Mouse (Mus musculus): Measurements from ENCODE around the gene Gys1. TPM values are rescaled to one million over a fixed set of nuclear protein-coding genes. Genes with fewer than 3 reads are reported as not detected.
A peak's percentile ranks its signal among the peaks of the same experiment; 100 is the strongest.
"Not testable (repeated sequence)": the region's sequence is repeated elsewhere in the genome, so short reads cannot be mapped to it uniquely, and the experiment has no call there.

Gene Gys1
- polyA plus RNA-seq, 1 experiment from 2014 or later: 36.0 TPM

- WGBS: 27% methylated on average over 7 of the region's 7 CpGs
- Histone ChIP-seq H3K27ac (ENCODE audit: low read depth) (peak overlapping the region; percentile 40; the same call in 1 of the 2 replicates), H3K9me3 (ENCODE audit: low read depth, low read length) (no peaks in the 10 kb centered on the region), H3K36me3 (ENCODE audit: insufficient read depth) (peaks cover 35% of the 10 kb centered on the region), H3K27me3 (ENCODE audit: insufficient read depth, low read length) (no peaks in the 10 kb centered on the region), H3K4me2 (peak overlapping the region; percentile 94), H3K4me1 (ENCODE audit: insufficient read depth) (no peaks in the 10 kb centered on the region), H3K9ac (peak overlapping the region; percentile 28; the same call in 1 of the 2 replicates), H3K4me3 (ENCODE audit: low read depth, low read length) (peak overlapping the region; percentile 87)
- peak; percentile 43; the same call in 1 of the 2 replicates for ATAC-seq (ENCODE audit: insufficient read depth)
- DNase-seq: peak; percentile 76
- no peak for TF ChIP-seq CTCF (IDR thresholded peaks at IDR 0.05; ENCODE audit: low read depth)
Observed at GRCm38 (mm10) chr7:45467090-45467670, 32.5 kb downstream of the Gys1 start.

DNA sequence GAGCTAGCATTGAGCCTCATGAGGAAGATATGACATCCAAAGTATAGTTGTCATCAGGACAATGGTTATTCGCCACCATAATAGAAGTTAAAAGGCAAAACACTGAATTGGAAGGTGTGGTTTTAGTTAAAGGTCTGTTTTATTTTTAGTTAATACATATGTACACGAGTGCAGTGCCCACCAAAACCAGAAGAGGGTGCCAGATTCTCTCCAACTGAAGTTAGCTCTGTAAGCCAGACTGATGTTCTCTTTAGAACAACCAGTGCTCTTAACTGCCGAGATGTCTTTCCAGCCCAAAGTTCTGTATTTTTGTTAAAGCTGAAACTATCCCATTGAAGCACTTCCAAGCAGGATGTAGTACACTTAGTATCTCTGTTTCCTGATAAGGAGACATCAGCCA, 36.2 kb downstream of the Gys1 start:
- Histone ChIP-seq H3K4me2 (no peak overlapping the region), H3K9me3 (ENCODE audit: low read depth, low read length) (no peaks in the 10 kb centered on the region), H3K9ac (no peak overlapping the region), H3K27ac (ENCODE audit: low read depth) (no peak overlapping the region), H3K27me3 (ENCODE audit: insufficient read depth, low read length) (no peaks in the 10 kb centered on the region), H3K36me3 (ENCODE audit: insufficient read depth) (no peaks in the 10 kb centered on the region), H3K4me1 (ENCODE audit: insufficient read depth) (no peaks in the 10 kb centered on the region), H3K4me3 (ENCODE audit: low read depth, low read length) (no peak overlapping the region)
- 8% methylated on average over 3 of the region's 3 CpGs for WGBS
- DNase-seq (peak; percentile 96), ATAC-seq (ENCODE audit: insufficient read depth) (no peak)
- peak; percentile 83 for TF ChIP-seq CTCF (IDR thresholded peaks at IDR 0.05; ENCODE audit: low read depth)

GRCm38 (mm10) chr7:45475291-45475969, 40.8 kb downstream of the Gys1 start:
- peak overlapping the region; percentile 50 for H3K4me2 ChIP-seq
- H3K9ac ChIP-seq: peak overlapping the region; percentile 21; the same call in 1 of the 2 replicates
- ATAC-seq (ENCODE audit: insufficient read depth) (peak; percentile 5; the same call in 1 of the 2 replicates), DNase-seq (peak; percentile 59)
- H3K9me3 ChIP-seq (ENCODE audit: low read depth, low read length): no peaks in the 10 kb centered on the region
- H3K27me3 ChIP-seq (ENCODE audit: insufficient read depth, low read length): no peaks in the 10 kb centered on the region
- TF ChIP-seq CTCF (IDR thresholded peaks at IDR 0.05; ENCODE audit: low read depth): no peak
- no peaks in the 10 kb centered on the region for H3K36me3 ChIP-seq (ENCODE audit: insufficient read depth)
- no peak overlapping the region for H3K27ac ChIP-seq (ENCODE audit: low read depth)
- H3K4me1 ChIP-seq (ENCODE audit: insufficient read depth): no peaks in the 10 kb centered on the region
- H3K4me3 ChIP-seq (ENCODE audit: low read depth, low read length): peak overlapping the region; percentile 14; the same call in 1 of the 2 replicates
- WGBS: 53% methylated on average over 16 of the region's 16 CpGs

DNA sequence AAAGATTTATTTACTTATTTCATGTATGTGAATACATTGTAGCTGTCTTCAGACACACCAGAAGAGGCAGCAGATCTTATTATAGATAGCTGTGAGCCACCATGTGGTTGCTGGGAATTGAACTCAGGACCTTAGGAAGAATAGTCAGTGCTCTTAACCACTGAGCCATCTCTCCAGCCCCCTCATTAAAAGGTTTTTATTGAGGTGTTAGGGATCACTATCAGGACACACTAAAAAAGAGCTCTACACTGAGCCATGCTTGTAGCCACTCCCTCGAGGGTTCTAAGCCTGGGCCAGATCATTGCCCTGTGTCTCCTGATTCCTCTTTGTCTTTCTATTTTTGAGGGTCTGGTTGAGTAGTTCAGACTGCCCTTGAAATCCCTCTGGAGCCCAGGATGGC, 41.8 kb downstream of the Gys1 start:
- H3K27me3 ChIP-seq (ENCODE audit: insufficient read depth, low read length): no peaks in the 10 kb centered on the region
- no peak for TF ChIP-seq CTCF (IDR thresholded peaks at IDR 0.05; ENCODE audit: low read depth)
- no peaks in the 10 kb centered on the region for H3K4me1 ChIP-seq (ENCODE audit: insufficient read depth)
- no peaks in the 10 kb centered on the region for H3K36me3 ChIP-seq (ENCODE audit: insufficient read depth)
- no peak overlapping the region for H3K9ac ChIP-seq
- H3K27ac ChIP-seq (ENCODE audit: low read depth): no peak overlapping the region
- H3K4me3 ChIP-seq (ENCODE audit: low read depth, low read length): no peak overlapping the region
- no peaks in the 10 kb centered on the region for H3K9me3 ChIP-seq (ENCODE audit: low read depth, low read length)
- WGBS: 49% methylated on average over 1 of the region's 1 CpGs
- no peak overlapping the region for H3K4me2 ChIP-seq
- DNase-seq (no peak), ATAC-seq (ENCODE audit: insufficient read depth) (no peak)

DNA sequence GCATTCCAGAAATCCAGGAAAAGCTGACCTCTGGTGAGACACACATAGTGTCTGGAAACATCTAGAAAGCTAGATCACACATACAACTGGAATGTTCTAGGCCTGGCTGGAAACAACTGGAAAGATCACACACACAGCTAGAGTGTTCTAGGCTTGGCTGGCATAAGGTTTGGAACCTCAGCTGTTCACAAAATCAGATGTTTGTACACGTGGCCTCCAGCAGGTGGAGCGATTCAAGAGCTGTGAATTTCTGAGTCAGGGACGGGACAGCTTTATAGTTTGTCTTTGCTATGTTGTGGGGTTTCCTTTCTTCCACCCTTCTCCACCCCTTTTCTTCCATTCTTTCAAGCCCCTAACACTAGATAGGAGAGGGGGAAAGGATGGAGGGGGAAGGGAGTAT, 42.4 kb downstream of the Gys1 start:
- 8% methylated on average over 3 of the region's 3 CpGs for WGBS
- H3K4me2 ChIP-seq: no peak overlapping the region
- H3K27ac ChIP-seq (ENCODE audit: low read depth): no peak overlapping the region
- no peaks in the 10 kb centered on the region for H3K4me1 ChIP-seq (ENCODE audit: insufficient read depth)
- TF ChIP-seq CTCF (IDR thresholded peaks at IDR 0.05; ENCODE audit: low read depth): peak; percentile 73
- DNase-seq (peak; percentile 84), ATAC-seq (ENCODE audit: insufficient read depth) (no peak)
- H3K9me3 ChIP-seq (ENCODE audit: low read depth, low read length): no peaks in the 10 kb centered on the region
- no peak overlapping the region for H3K4me3 ChIP-seq (ENCODE audit: low read depth, low read length)
- no peaks in the 10 kb centered on the region for H3K36me3 ChIP-seq (ENCODE audit: insufficient read depth)
- no peaks in the 10 kb centered on the region for H3K27me3 ChIP-seq (ENCODE audit: insufficient read depth, low read length)
- H3K9ac ChIP-seq: no peak overlapping the region

- Histone ChIP-seq H3K9ac (no peak overlapping the region), H3K36me3 (ENCODE audit: insufficient read depth) (no peaks in the 10 kb centered on the region), H3K27me3 (ENCODE audit: insufficient read depth, low read length) (no peaks in the 10 kb centered on the region), H3K4me3 (ENCODE audit: low read depth, low read length) (no peak overlapping the region), H3K4me1 (ENCODE audit: insufficient read depth) (no peaks in the 10 kb centered on the region), H3K4me2 (no peak overlapping the region), H3K9me3 (ENCODE audit: low read depth, low read length) (no peaks in the 10 kb centered on the region), H3K27ac (ENCODE audit: low read depth) (no peak overlapping the region)
- ATAC-seq (ENCODE audit: insufficient read depth): no peak
- no peak for DNase-seq
- WGBS: 93% methylated on average over 7 of the region's 7 CpGs
- no peak for TF ChIP-seq CTCF (IDR thresholded peaks at IDR 0.05; ENCODE audit: low read depth)
Observed at GRCm38 (mm10) chr7:45478774-45479173, 44.1 kb downstream of the Gys1 start.

DNA sequence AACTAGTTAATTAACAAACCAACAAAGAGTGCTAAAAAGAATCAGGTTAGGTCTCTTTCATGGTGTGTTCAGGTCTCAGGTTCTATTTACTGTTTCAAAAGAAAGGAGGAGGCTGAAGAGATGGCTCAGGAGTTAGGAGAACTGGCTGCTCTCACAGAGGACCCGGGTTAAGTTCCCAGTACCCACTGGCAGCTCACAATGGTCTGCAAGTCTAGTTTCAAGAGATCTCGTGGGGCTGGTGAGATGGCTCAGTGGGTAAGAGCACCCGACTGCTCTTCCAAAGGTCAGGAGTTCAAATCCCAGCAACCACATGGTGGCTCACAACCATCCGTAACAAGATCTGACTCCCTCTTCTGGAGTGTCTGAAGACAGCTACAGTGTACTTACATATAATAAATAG, 45.7 kb downstream of the Gys1 start:
- H3K9me3 ChIP-seq (ENCODE audit: low read depth, low read length); H3K27ac ChIP-seq (ENCODE audit: low read depth); ATAC-seq (ENCODE audit: insufficient read depth); H3K4me2 ChIP-seq; H3K36me3 ChIP-seq (ENCODE audit: insufficient read depth); H3K27me3 ChIP-seq (ENCODE audit: insufficient read depth, low read length); H3K9ac ChIP-seq; H3K4me1 ChIP-seq (ENCODE audit: insufficient read depth); DNase-seq; H3K4me3 ChIP-seq (ENCODE audit: low read depth, low read length): not testable (repeated sequence)
- 66% methylated on average over 3 of the region's 4 CpGs for WGBS

Data from lung, embryonic 14.5 days (tissue).